Mouse (Mus musculus) ES-E14 (cell line): ENCODE data around the gene Reps1.

Experiments used
- HCFC1 ChIP-seq: IDR thresholded peaks from 2 replicates; pipeline ENCODE4 v1.6.1; 2012; ENCODE audit warnings: low read length, inconsistent platforms, borderline replicate concordance; ENCODE audit not compliant: insufficient read depth
- MAFK ChIP-seq: IDR thresholded peaks from 2 replicates; pipeline ENCODE4 v1.6.1; 2014; ENCODE audit warnings: mild to moderate bottlenecking, low read depth, low read length, inconsistent platforms; ENCODE audit not compliant: insufficient read depth
- ZC3H11A ChIP-seq: IDR thresholded peaks from 2 replicates; pipeline ENCODE4 v1.6.1; 2012; ENCODE audit warnings: low read depth, mild to moderate bottlenecking, inconsistent platforms, low read length, borderline replicate concordance
- ZNF384 ChIP-seq: IDR thresholded peaks from 2 replicates; pipeline ENCODE4 v1.6.1; 2012; ENCODE audit warnings: low read depth, low read length, inconsistent platforms

DNA sequence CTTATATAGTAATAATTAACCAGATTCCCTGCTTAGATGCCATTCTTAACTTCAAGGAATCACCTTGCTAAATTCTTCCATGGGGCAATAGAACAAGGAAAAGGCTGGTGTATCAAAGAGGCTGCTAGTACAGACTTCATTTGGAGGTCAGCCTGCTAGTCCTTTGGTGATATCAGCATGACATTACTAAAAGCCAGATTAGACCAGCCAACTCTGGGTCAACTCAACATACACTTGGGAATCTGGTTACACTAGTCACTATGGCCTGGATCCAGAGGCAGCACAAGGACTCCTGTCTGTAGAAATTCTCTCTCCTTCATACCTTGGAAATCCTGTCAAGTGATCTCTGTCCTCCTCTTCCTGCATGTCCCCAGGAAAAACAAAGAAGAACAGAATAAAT lies 9.3 kb upstream of the Reps1 start:
- TF ChIP-seq ZC3H11A (no peak), HCFC1 (no peak), ZNF384 (no peak), MAFK (no peak)
